8 mouse cellular contexts compared by ENCODE assay signal in genomic region chr4:141536291-141537225, GRCm38 (mm10). TPM values are rescaled to one million over a fixed set of nuclear protein-coding genes. Genes with fewer than 3 reads are reported as not detected.
DNase-seq lines count a peak whose midpoint lies in the region; ATAC-seq and TF ChIP-seq lines count a peak whose summit lies in the region.

No protein-coding gene starts in this region.

- peak overlapping the region; percentile 96 for H3K4me2 ChIP-seq in embryonic facial prominence, embryonic 11.5 days (ENCODE audit: low read depth, low read length)
- H3K4me2 ChIP-seq in limb, embryonic 15.5 days: peak overlapping the region; percentile 95
- peak overlapping the region; percentile 71 for H3K4me2 ChIP-seq in midbrain, postnatal 0 days (ENCODE audit: low read depth, low read length, poor library complexity, severe bottlenecking)

- no peak for TF ChIP-seq CTCF in heart, adult 2 months (IDR thresholded peaks at IDR 0.05)
- TF ChIP-seq CTCF in midbrain, postnatal 0 days (IDR thresholded peaks at IDR 0.05): no peak

- peak overlapping the region; percentile 92 for H3K9ac ChIP-seq in embryonic facial prominence, embryonic 11.5 days (replicated peaks; ENCODE audit: low read length)
- peak overlapping the region; percentile 63 for H3K9ac ChIP-seq in heart, adult 2 months (ENCODE audit: low read depth, low read length)
- peak overlapping the region; percentile 89 for H3K9ac ChIP-seq in limb, embryonic 15.5 days
- H3K9ac ChIP-seq in midbrain, postnatal 0 days (replicated peaks; ENCODE audit: low read length, poor library complexity, severe bottlenecking): peak overlapping the region; percentile 93

- H3K4me3 ChIP-seq in embryonic facial prominence, embryonic 11.5 days (ENCODE audit: low read depth, low read length): peak overlapping the region; percentile 94
- H3K4me3 ChIP-seq in heart, adult 2 months: peak overlapping the region; percentile 86
- H3K4me3 ChIP-seq in limb, embryonic 15.5 days: peak overlapping the region; percentile 83
- peak overlapping the region; percentile 66 for H3K4me3 ChIP-seq in midbrain, postnatal 0 days (ENCODE audit: low read depth, low read length)

- peak; percentile 79 for ATAC-seq in embryonic facial prominence, embryonic 11.5 days (replicated peaks; ENCODE audit: insufficient number of reproducible peaks, low FRiP score, low TSS enrichment, low read depth)
- ATAC-seq in limb, embryonic 15.5 days (ENCODE audit: insufficient number of reproducible peaks, low FRiP score, low TSS enrichment, low read depth): peak; percentile 16; the same call in 1 of the 2 replicates
- peak; percentile 50; the same call in 1 of the 2 replicates for ATAC-seq in midbrain, postnatal 0 days (ENCODE audit: low FRiP score)

- WGBS in embryonic facial prominence, embryonic 11.5 days: under 1% methylated on average over 61 of the region's 61 CpGs
- WGBS in heart, adult 2 months: under 1% methylated on average over 61 of the region's 61 CpGs
- under 1% methylated on average over 61 of the region's 61 CpGs for WGBS in limb, embryonic 15.5 days
- WGBS in midbrain, postnatal 0 days: under 1% methylated on average over 61 of the region's 61 CpGs

- H3K27ac ChIP-seq in embryonic facial prominence, embryonic 11.5 days (replicated peaks; ENCODE audit: low read depth, low read length): peak overlapping the region; percentile 94
- H3K27ac ChIP-seq in heart, adult 2 months: peak overlapping the region; percentile 90
- peak overlapping the region; percentile 99 for H3K27ac ChIP-seq in limb, embryonic 15.5 days
- H3K27ac ChIP-seq in midbrain, postnatal 0 days (ENCODE audit: low read depth, low read length): peak overlapping the region; percentile 94

- H3K4me1 ChIP-seq in embryonic facial prominence, embryonic 11.5 days (ENCODE audit: control insufficient read depth, insufficient read depth, low read length): no peaks in the 10 kb centered on the region
- peaks cover 5% of the 10 kb centered on the region for H3K4me1 ChIP-seq in heart, adult 2 months (ENCODE audit: control insufficient read depth, insufficient read depth, low read length)
- peaks cover 35% of the 10 kb centered on the region for H3K4me1 ChIP-seq in limb, embryonic 15.5 days
- H3K4me1 ChIP-seq in midbrain, postnatal 0 days (ENCODE audit: insufficient read depth, low read length): peaks cover 14% of the 10 kb centered on the region

- H3K36me3 ChIP-seq in embryonic facial prominence, embryonic 11.5 days (replicated peaks; ENCODE audit: control insufficient read depth, insufficient read depth, low read depth, low read length): no peaks in the 10 kb centered on the region
- H3K36me3 ChIP-seq in heart, adult 2 months (ENCODE audit: control insufficient read depth, insufficient read depth, low read length): peaks cover 5% of the 10 kb centered on the region; the same call in 1 of the 2 replicates
- no peaks in the 10 kb centered on the region for H3K36me3 ChIP-seq in limb, embryonic 15.5 days
- no peaks in the 10 kb centered on the region for H3K36me3 ChIP-seq in midbrain, postnatal 0 days (ENCODE audit: insufficient read depth, low read length)
- no peaks in the 10 kb centered on the region for H3K36me3 ChIP-seq in splenic B cell, adult 2 months (ENCODE audit: control insufficient read depth, insufficient read depth, low read length, poor library complexity, severe bottlenecking)

- intact Hi-C loops in heart, adult 2 months (cut with DNase I): loop anchor here (2.0 kb wide), 1 partner anchor 24 kb away; no protein-coding TSS in a partner anchor

- no peak for TF ChIP-seq EP300 in heart, adult 2 months (IDR thresholded peaks at IDR 0.05; ENCODE audit: insufficient read depth, low read depth, low read length)

- no peaks in the 10 kb centered on the region for H3K9me3 ChIP-seq in embryonic facial prominence, embryonic 11.5 days (replicated peaks; ENCODE audit: control insufficient read depth, low read length)
- no peaks in the 10 kb centered on the region for H3K9me3 ChIP-seq in limb, embryonic 15.5 days
- no peaks in the 10 kb centered on the region for H3K9me3 ChIP-seq in midbrain, postnatal 0 days (ENCODE audit: low read length)

- TF ChIP-seq POLR2A in heart, adult 2 months (IDR thresholded peaks at IDR 0.05; ENCODE audit: insufficient read depth, low read depth, low read length): no peak

- H3K27me3 ChIP-seq in embryonic facial prominence, embryonic 11.5 days (ENCODE audit: control insufficient read depth, insufficient read depth, low read length): no peaks in the 10 kb centered on the region
- no peaks in the 10 kb centered on the region for H3K27me3 ChIP-seq in heart, adult 2 months (ENCODE audit: control insufficient read depth, insufficient read depth, low read length)
- H3K27me3 ChIP-seq in limb, embryonic 15.5 days: no peaks in the 10 kb centered on the region
- no peaks in the 10 kb centered on the region for H3K27me3 ChIP-seq in midbrain, postnatal 0 days (ENCODE audit: insufficient read depth, low read length)
- H3K27me3 ChIP-seq in splenic B cell, adult 2 months (ENCODE audit: control insufficient read depth, insufficient read depth, low read length, poor library complexity, severe bottlenecking): no peaks in the 10 kb centered on the region

- peaks cover 5% of the 10 kb centered on the region for H3K79me2 ChIP-seq in heart, adult 2 months (replicated peaks; ENCODE audit: control insufficient read depth, insufficient read depth, low read length)

- DNase-seq in 3T3-L1 (ENCODE audit: low read depth, low spot score): peak; percentile 58
- DNase-seq in adrenal gland, postnatal 25 days: peak; percentile 67
- peak; percentile 80 for DNase-seq in embryonic facial prominence, embryonic 11.5 days (ENCODE audit: low spot score)
- peak; percentile 65 to 70 for DNase-seq in heart, adult 2 months
- peak; percentile 74 for DNase-seq in kidney, adult 9 months
- DNase-seq in midbrain, postnatal 0 days (ENCODE audit: low spot score): peak; percentile 86
- peak; percentile 31 for DNase-seq in splenic B cell, adult 2 months (ENCODE audit: low read depth, low spot score)

RNA-seq across cellular contexts. Expression of gene Spen, which starts 1.8 kb away (rescaled TPM):
- total RNA-seq in adrenal gland, postnatal 25 days (2021): 70.0 and 79.4 TPM in 2 replicates
- polyA plus RNA-seq in embryonic facial prominence, embryonic 11.5 days (2014; fragmentation: Nextera tagmentation; extraction: Ambion mirVana): 11.0 and 13.7 TPM in 2 replicates
- 10 to 100 TPM; 28.0 to 28.9 TPM for total RNA-seq in heart, adult 2 months (2021)
- 10.7 and 11.5 TPM in 2 replicates for polyA plus RNA-seq in heart, adult 2 months (2012; rRNA removed)
- 7.2 and 9.0 TPM in 2 replicates for polyA plus RNA-seq in limb, embryonic 15.5 days (2015; fragmentation: Nextera tagmentation; extraction: Ambion mirVana)
- 20.0 and 23.2 TPM in 2 replicates for total RNA-seq in midbrain, postnatal 0 days (2014; rRNA removed)
- 8.6 and 13.6 TPM in 2 replicates for polyA plus RNA-seq in midbrain, postnatal 0 days (2015; fragmentation: Nextera tagmentation; extraction: Ambion mirVana)

Comparison
In these comparisons a context has a peak if more than half of its experiments do, and no peak if none do; other contexts are left out.
1. Peak in every context shown above with its lines: DNase-seq, ATAC-seq, H3K4me3 ChIP-seq and H3K27ac ChIP-seq.
2. DNase-seq: peak in every context shown above with its lines; median percentile 86 in midbrain, postnatal 0 days; 80 in embryonic facial prominence, embryonic 11.5 days; 74 in kidney, adult 9 months; 68 in heart, adult 2 months; 67 in adrenal gland, postnatal 25 days; 58 in 3T3-L1; 31 in splenic B cell, adult 2 months.
3. ATAC-seq: peak in every context shown above with its lines; median percentile 79 in embryonic facial prominence, embryonic 11.5 days; 50 in midbrain, postnatal 0 days; 16 in limb, embryonic 15.5 days.